Mouse (Mus musculus) heart, embryonic 13.5 days (tissue): ENCODE measurements around the gene Cmss1. TPM values are rescaled to one million over a fixed set of nuclear protein-coding genes. Genes with fewer than 3 reads are reported as not detected.
A peak's percentile ranks its signal among the peaks of the same experiment; 100 is the strongest.

Source experiments
- ATAC-seq: fragments of 200-750 bp; cut with Nextera tagmentation; 2 replicates; pipeline ENCODE4 v1.8.0; 2017; ENCODE audit warnings: moderate TSS enrichment; ENCODE audit not compliant: insufficient number of reproducible peaks, low FRiP score, low TSS enrichment; ENCODE audit errors: extremely low read depth
- H3K27ac ChIP-seq: fragments of 300-500 bp; sonication (generic); replicated peaks from 2 replicates; pipeline ENCODE4 v1.5.1; 2015; ENCODE audit warnings: moderate library complexity, mild to moderate bottlenecking, inconsistent platforms
- H3K27me3 ChIP-seq: fragments of 300-500 bp; sonication (generic); replicated peaks from 2 replicates; pipeline ENCODE4 v1.6.1; 2015; ENCODE audit warnings: mild to moderate bottlenecking, inconsistent platforms
- H3K36me3 ChIP-seq: fragments of 300-500 bp; sonication (generic); 2 replicates; pipeline ENCODE4 v1.6.1; 2015; ENCODE audit warnings: mild to moderate bottlenecking, inconsistent platforms
- H3K4me1 ChIP-seq: fragments of 300-500 bp; sonication (generic); 2 replicates; pipeline ENCODE4 v1.6.1; 2015; ENCODE audit warnings: inconsistent platforms
- H3K4me2 ChIP-seq: fragments of 300-500 bp; sonication (generic); 2 replicates; pipeline ENCODE4 v1.6.1; 2015; ENCODE audit warnings: inconsistent platforms, mild to moderate bottlenecking, moderate library complexity
- H3K4me3 ChIP-seq: fragments of 300-500 bp; sonication (generic); 2 replicates; pipeline ENCODE4 v1.5.1; 2015; ENCODE audit warnings: moderate library complexity, mild to moderate bottlenecking, inconsistent platforms
- H3K9ac ChIP-seq: fragments of 300-500 bp; sonication (generic); 2 replicates; pipeline ENCODE4 v1.6.1; 2015; ENCODE audit warnings: inconsistent platforms, mild to moderate bottlenecking, moderate library complexity
- H3K9me3 ChIP-seq: fragments of 300-500 bp; sonication (generic); 2 replicates; pipeline ENCODE4 v1.6.1; 2016; ENCODE audit warnings: inconsistent platforms
- WGBS: fragments of 180-500 bp; shearing (Covaris S2); methylation state at CpG from one replicate; pipeline ENCODE4 v1.1.7; 2015; ENCODE audit warnings: mixed read lengths; 5-methylcytosine and 5-hydroxymethylcytosine counted together
- polyA plus RNA-seq: library from polyadenylated mRNA; unstranded; fragments of >200 nt; fragmentation: Nextera tagmentation; extraction: Ambion mirVana; gene quantifications from 2 replicates; pipeline ENCODE4 v1.2.1, GENCODE M21; 2015

The Cmss1 gene
- polyA plus RNA-seq, 1 experiment from 2014 or later: 32.2 TPM

DNA sequence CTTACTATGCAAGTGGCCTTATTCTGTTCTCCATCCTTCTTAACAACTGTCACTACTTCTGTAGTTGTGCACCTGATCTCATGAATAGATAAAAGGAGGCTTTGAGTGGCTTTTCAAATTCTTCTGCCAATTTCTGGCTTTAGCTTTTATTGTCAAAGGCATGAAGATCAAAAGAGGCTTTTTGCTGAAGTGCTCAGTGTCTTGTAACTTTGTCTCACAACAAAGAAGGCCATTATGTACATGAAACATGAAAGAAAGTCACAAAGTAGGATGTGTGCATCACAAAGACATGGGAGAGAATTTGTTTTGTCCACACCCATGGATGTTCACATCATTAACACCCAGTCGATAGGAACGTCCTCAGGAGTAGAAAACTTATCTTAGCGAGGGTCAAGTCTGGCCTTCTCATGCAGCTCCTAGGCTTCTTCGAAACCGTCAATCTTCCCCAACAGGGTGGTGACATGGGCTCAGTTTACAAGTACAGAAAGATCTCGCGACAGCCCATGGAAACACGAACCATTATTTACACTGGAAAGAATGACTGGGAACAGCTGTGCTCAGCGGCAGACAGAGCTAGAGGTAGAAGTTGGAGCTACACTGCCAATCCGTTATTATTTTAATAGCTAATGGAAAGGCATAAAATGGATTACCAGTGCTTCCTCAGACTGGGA lies 133.1 kb downstream of the Cmss1 start:
- Histone ChIP-seq H3K4me1 (0 out of 2 replicates have a peak, but pooled peaks cover 9% of the 10 kb centered on the region), H3K9me3 (peaks cover 11% of the 10 kb centered on the region; the same call in 1 of the 2 replicates), H3K27ac (no peak overlapping the region), H3K36me3 (peaks cover 4% of the 10 kb centered on the region; the same call in 1 of the 2 replicates), H3K4me2 (no peak overlapping the region; the same call in 1 of the 2 replicates), H3K27me3 (no peaks in the 10 kb centered on the region), H3K4me3 (no peak overlapping the region), H3K9ac (no peak overlapping the region)
- WGBS: 39% methylated on average over 10 of the region's 10 CpGs
- no peak for ATAC-seq

DNA sequence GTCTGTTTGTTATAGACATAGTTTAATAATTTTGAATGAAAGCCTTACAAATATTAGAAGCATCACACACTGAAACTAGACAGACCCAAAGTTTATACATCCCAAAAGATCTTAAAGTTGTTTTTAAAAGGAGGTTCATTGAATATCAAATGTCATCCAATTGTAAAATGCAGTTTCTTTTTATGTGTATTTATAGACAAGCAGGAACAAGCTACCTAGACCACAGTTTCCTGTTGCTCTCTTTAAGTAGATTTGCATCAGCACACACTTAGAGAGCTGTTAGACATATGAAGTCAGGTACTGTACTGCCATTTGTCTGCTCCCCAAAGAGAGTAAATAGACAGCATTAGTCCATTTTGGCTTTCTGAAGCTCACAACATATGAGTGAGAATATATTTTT lies 135.6 kb downstream of the Cmss1 start:
- no peak overlapping the region for H3K27ac ChIP-seq
- no peak overlapping the region for H3K4me2 ChIP-seq
- ATAC-seq: no peak
- no peaks in the 10 kb centered on the region for H3K27me3 ChIP-seq
- H3K4me1 ChIP-seq: peaks cover 21% of the 10 kb centered on the region
- no peak overlapping the region for H3K9ac ChIP-seq
- H3K9me3 ChIP-seq: peaks cover 4% of the 10 kb centered on the region; the same call in 1 of the 2 replicates
- H3K36me3 ChIP-seq: no peaks in the 10 kb centered on the region
- no peak overlapping the region for H3K4me3 ChIP-seq

- Histone ChIP-seq H3K4me3 (no peak overlapping the region), H3K9me3 (no peaks in the 10 kb centered on the region), H3K36me3 (no peaks in the 10 kb centered on the region), H3K4me1 (peaks cover 21% of the 10 kb centered on the region), H3K27ac (no peak overlapping the region), H3K9ac (no peak overlapping the region), H3K4me2 (no peak overlapping the region), H3K27me3 (no peaks in the 10 kb centered on the region)
- 87% methylated on average over 12 of the region's 12 CpGs for WGBS
- ATAC-seq: no peak
Observed at GRCm38 (mm10) chr16:57470286-57470830, 136.3 kb downstream of the Cmss1 start.

DNA sequence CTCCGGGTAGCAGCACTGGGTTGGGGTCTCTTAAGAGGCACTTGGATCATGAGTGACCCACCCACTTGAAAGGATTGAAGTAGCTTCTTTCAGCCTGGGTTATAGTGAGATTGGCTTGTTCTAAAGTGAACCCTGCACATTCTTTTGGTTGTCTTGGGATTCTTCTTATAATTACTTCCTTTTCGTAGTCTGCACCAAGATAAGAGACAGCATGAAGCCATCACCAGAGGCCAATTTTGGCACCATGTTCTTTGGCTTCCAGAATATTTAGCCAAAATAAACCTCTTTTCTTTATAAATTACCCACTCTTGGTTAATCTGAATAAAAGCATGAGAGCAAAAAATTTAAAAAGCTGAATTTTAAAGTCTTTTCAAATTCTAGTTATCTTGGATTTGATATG lies 136.8 kb downstream of the Cmss1 start:
- H3K27ac ChIP-seq: no peak overlapping the region
- no peak overlapping the region for H3K4me3 ChIP-seq
- ATAC-seq: no peak
- H3K4me1 ChIP-seq: peaks cover 21% of the 10 kb centered on the region
- H3K36me3 ChIP-seq: no peaks in the 10 kb centered on the region
- no peaks in the 10 kb centered on the region for H3K9me3 ChIP-seq
- no peak overlapping the region for H3K4me2 ChIP-seq
- H3K27me3 ChIP-seq: no peaks in the 10 kb centered on the region
- WGBS: 55% methylated on average over 2 of the region's 2 CpGs
- H3K9ac ChIP-seq: no peak overlapping the region

DNA sequence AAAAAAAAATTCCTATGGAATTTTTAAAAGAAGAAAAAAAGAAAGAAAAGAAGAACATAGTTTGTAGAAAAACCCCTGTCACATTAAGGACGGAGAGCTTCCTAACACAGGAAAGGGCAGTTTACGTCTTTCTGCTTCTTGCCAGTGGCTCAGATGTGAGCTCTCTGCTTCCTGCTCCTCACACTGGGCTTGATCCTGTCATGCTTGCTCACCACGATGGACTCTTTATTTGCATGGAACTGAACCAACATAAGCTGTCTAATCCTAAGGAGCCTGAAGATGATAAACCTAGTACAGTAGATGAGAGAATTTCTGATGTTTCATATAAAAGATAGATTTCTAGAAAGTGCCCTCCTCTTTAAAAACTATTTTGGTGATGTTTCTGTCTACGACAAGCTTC lies 137.4 kb downstream of the Cmss1 start:
- Histone ChIP-seq H3K9ac (no peak overlapping the region), H3K27ac (no peak overlapping the region), H3K4me3 (no peak overlapping the region), H3K27me3 (no peaks in the 10 kb centered on the region), H3K9me3 (no peaks in the 10 kb centered on the region), H3K36me3 (no peaks in the 10 kb centered on the region), H3K4me1 (peaks cover 21% of the 10 kb centered on the region), H3K4me2 (no peak overlapping the region)
- no peak for ATAC-seq
- 62% methylated on average over 4 of the region's 4 CpGs for WGBS

DNA sequence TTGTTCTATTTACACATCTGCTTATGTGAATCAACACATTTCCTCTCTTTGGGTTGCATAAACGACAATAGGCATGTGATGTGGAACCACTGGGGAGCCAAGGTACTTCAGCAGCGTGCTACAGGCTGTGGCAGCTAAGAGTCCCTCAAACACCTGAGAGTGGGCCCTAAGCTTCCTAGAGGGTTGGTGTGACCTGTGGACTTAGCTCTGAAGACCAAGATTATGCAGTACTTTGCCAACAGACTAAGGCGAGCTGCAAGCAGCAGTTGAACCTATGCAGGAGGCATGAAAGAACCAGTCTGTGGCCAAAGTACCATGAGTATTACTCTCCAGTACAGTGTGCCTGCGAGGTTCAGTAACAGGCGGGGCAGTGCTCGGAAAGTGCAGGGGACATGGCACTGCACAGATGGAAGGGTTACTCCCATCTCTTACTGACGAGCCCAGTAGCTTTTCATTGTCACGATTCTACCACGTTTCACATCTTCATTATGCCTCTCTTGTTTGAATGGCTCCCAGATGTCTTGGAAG lies 141.2 kb downstream of the Cmss1 start:
- H3K9ac ChIP-seq: no peak overlapping the region
- no peaks in the 10 kb centered on the region for H3K36me3 ChIP-seq
- no peaks in the 10 kb centered on the region for H3K27me3 ChIP-seq
- 84% methylated on average over 9 of the region's 9 CpGs for WGBS
- H3K9me3 ChIP-seq: no peaks in the 10 kb centered on the region
- peaks cover 13% of the 10 kb centered on the region for H3K4me1 ChIP-seq
- H3K4me3 ChIP-seq: no peak overlapping the region
- no peak overlapping the region for H3K27ac ChIP-seq
- no peak overlapping the region for H3K4me2 ChIP-seq
- ATAC-seq: no peak

- Histone ChIP-seq H3K9me3 (no peaks in the 10 kb centered on the region), H3K27me3 (no peaks in the 10 kb centered on the region), H3K4me2 (no peak overlapping the region), H3K9ac (no peak overlapping the region), H3K4me3 (no peak overlapping the region), H3K36me3 (no peaks in the 10 kb centered on the region), H3K27ac (no peak overlapping the region), H3K4me1 (peaks cover 20% of the 10 kb centered on the region)
- no peak for ATAC-seq
- 51% methylated on average over 2 of the region's 2 CpGs for WGBS
Observed at GRCm38 (mm10) chr16:57456003-57456402, 150.7 kb downstream of the Cmss1 start.

GRCm38 (mm10) chr16:57455573-57455972 lies 151.1 kb downstream of the Cmss1 start:
- peaks cover 20% of the 10 kb centered on the region for H3K4me1 ChIP-seq
- WGBS: 63% methylated on average over 3 of the region's 3 CpGs
- H3K27ac ChIP-seq: no peak overlapping the region
- H3K4me3 ChIP-seq: no peak overlapping the region
- no peak for ATAC-seq
- H3K9me3 ChIP-seq: no peaks in the 10 kb centered on the region
- no peak overlapping the region for H3K9ac ChIP-seq
- H3K36me3 ChIP-seq: no peaks in the 10 kb centered on the region
- H3K27me3 ChIP-seq: no peaks in the 10 kb centered on the region
- no peak overlapping the region for H3K4me2 ChIP-seq

DNA sequence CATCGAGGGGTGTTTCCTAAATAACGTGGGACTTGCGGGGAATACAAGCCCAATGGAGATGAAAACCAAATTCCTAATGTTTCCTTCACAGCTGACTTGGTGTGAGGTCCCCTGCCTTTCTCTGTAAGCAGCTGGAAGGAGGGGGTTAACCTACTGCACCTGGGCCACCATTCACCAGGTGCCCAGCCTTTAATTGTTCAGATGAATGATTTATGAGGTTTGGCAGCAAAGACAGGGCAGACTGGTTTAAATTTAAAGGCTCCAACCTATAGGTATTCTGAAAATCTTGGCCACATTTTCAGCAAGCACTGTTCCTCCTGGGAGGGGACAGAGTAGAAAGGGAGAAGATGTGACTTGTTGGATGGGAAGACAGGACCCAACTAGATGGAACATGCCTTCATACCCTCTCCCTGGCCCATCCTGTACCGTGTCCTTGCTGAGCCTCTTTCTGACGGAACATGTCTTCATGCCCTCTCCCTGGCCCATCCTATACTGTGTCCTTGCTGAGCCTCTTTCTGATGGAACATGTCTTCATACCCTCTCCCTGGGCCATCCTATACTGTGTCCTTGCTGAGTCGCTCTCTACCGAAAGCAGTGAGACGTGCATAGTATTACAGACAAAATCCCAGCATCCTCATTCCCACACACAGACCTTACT lies 152.4 kb downstream of the Cmss1 start:
- H3K4me1 ChIP-seq: peaks cover 20% of the 10 kb centered on the region

GRCm38 (mm10) chr16:57453009-57453408 lies 153.7 kb downstream of the Cmss1 start:
- H3K27ac ChIP-seq: peak overlapping the region; percentile 41; the same call in 1 of the 2 replicates
- WGBS: 29% methylated on average over 7 of the region's 7 CpGs
- no peaks in the 10 kb centered on the region for H3K27me3 ChIP-seq
- no peak overlapping the region for H3K4me3 ChIP-seq
- no peak overlapping the region for H3K9ac ChIP-seq
- H3K4me1 ChIP-seq: peaks cover 20% of the 10 kb centered on the region
- peak; percentile 51; the same call in 1 of the 2 replicates for ATAC-seq
- peaks cover 8% of the 10 kb centered on the region for H3K9me3 ChIP-seq
- H3K4me2 ChIP-seq: no peak overlapping the region
- peaks cover 3% of the 10 kb centered on the region; the same call in 1 of the 2 replicates for H3K36me3 ChIP-seq

More for the DNA sequence above, 152.4 kb downstream of the Cmss1 start:
- ATAC-seq: no peak
- Histone ChIP-seq H3K27me3 (no peaks in the 10 kb centered on the region), H3K9me3 (no peaks in the 10 kb centered on the region), H3K4me2 (no peak overlapping the region), H3K4me3 (no peak overlapping the region), H3K9ac (no peak overlapping the region), H3K36me3 (no peaks in the 10 kb centered on the region), H3K27ac (no peak overlapping the region)
- 87% methylated on average over 8 of the region's 8 CpGs for WGBS
